Mouse (Mus musculus) embryonic facial prominence, embryonic 11.5 days (tissue): ENCODE measurements at regions not wholly inside any gene's neighbourhood (a gene's known extent, or its start where the extent isn't known, plus 50 kb on each side); places are given as distances from the start of the nearest gene placed in this dataset.

ENCODE experiments used
- ATAC-seq: fragments of 200-750 bp; cut with Nextera tagmentation; replicated peaks from 2 replicates; pipeline ENCODE4 v1.8.0; 2017; ENCODE audit warnings: low read depth; ENCODE audit not compliant: insufficient number of reproducible peaks, low FRiP score, low TSS enrichment
- DNase-seq: peaks from one replicate; pipeline ENCODE4 v3.0.0-alpha.2; 2015; ENCODE audit warnings: low spot score
- H3K27ac ChIP-seq: fragments of 300-500 bp; sonication (generic); replicated peaks from 2 replicates; pipeline ENCODE4 v1.5.1; 2014; ENCODE audit warnings: mild to moderate bottlenecking, low read depth, low read length, control low read depth
- H3K27me3 ChIP-seq: fragments of 300-500 bp; sonication (generic); 2 replicates; pipeline ENCODE4 v1.6.1; 2014; ENCODE audit warnings: mild to moderate bottlenecking, low read length, moderate library complexity, mixed read lengths; ENCODE audit not compliant: control insufficient read depth, insufficient read depth
- H3K36me3 ChIP-seq: fragments of 300-500 bp; sonication (generic); replicated peaks from 2 replicates; pipeline ENCODE4 v1.6.1; 2014; ENCODE audit warnings: low read depth, mild to moderate bottlenecking, low read length, moderate library complexity, mixed read lengths; ENCODE audit not compliant: control insufficient read depth, insufficient read depth
- H3K4me1 ChIP-seq: fragments of 300-500 bp; sonication (generic); 2 replicates; pipeline ENCODE4 v1.6.1; 2014; ENCODE audit warnings: low read length, mixed read lengths; ENCODE audit not compliant: control insufficient read depth, insufficient read depth
- H3K4me2 ChIP-seq: fragments of 300-500 bp; sonication (generic); 2 replicates; pipeline ENCODE4 v1.6.1; 2014; ENCODE audit warnings: low read depth, mild to moderate bottlenecking, control low read depth, low read length, moderate library complexity
- H3K4me3 ChIP-seq: fragments of 300-500 bp; sonication (generic); 2 replicates; pipeline ENCODE4 v1.5.1; 2014; ENCODE audit warnings: low read depth, low read length, control low read depth
- H3K9ac ChIP-seq: fragments of 300-500 bp; sonication (generic); replicated peaks from 2 replicates; pipeline ENCODE4 v1.6.1; 2014; ENCODE audit warnings: mild to moderate bottlenecking, control low read depth, low read length
- H3K9me3 ChIP-seq: fragments of 300-500 bp; sonication (generic); replicated peaks from 2 replicates; pipeline ENCODE4 v1.6.1; 2016; ENCODE audit warnings: mild to moderate bottlenecking, low read length, inconsistent platforms, mixed read lengths; ENCODE audit not compliant: control insufficient read depth
- WGBS: fragments of 180-500 bp; shearing (Covaris S2); extraction: QIAGEN DNeasy Blood & Tissue Kit; methylation state at CpG from one replicate; pipeline ENCODE4 v1.1.7; 2014; 5-methylcytosine and 5-hydroxymethylcytosine counted together

DNA sequence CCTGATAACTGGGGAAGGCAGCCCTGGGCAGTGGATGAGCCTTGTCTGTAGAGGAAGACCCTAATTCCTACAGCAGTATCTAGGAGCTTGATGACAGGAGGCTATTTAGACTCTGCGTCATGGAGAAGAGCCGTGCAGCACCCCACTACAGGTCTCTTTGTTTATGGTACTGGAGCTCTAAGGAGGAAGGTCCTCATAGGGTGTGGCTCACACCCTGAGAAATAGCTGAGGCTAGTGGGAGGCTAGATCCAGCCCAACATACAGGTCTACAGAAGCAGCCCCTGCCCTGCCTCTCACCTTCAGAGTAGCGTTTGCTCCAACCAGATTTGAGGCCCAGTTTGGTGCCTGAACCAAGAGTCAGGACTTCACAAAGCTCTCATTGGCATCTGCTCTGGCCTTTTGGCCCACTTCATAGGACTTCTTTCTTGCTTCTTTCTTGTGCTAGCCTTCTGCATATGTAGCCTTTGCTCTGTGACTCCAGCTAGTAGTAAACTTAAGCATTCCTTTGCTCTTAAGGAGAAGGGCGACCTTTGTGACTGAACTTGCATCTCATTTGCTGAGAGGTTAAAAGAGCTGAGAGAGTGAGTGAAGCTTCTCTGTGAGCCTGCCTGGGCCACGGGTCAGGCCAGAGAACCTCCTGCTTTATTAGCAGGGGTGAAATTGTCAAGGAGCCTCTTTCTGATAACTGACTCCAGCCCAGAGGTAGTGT, 967.2 kb downstream of the 4930447A16Rik start:
- Histone ChIP-seq H3K27me3 (no peaks in the 10 kb centered on the region), H3K27ac (no peak overlapping the region), H3K9me3 (no peaks in the 10 kb centered on the region), H3K9ac (no peak overlapping the region), H3K4me2 (no peak overlapping the region), H3K4me1 (no peaks in the 10 kb centered on the region), H3K4me3 (no peak overlapping the region), H3K36me3 (no peaks in the 10 kb centered on the region)
- no peak for ATAC-seq
- DNase-seq, result no peak
- 67% methylated on average over 5 of the region's 5 CpGs for WGBS

- H3K27ac ChIP-seq, result no peak overlapping the region
- DNase-seq, result no peak
- H3K36me3 ChIP-seq, result no peaks in the 10 kb centered on the region
- H3K4me2 ChIP-seq, result no peak overlapping the region
- 71% methylated on average over 4 of the region's 4 CpGs for WGBS
- H3K4me3 ChIP-seq, result no peak overlapping the region
- no peaks in the 10 kb centered on the region for H3K9me3 ChIP-seq
- H3K9ac ChIP-seq, result no peak overlapping the region
- H3K27me3 ChIP-seq, result no peaks in the 10 kb centered on the region
- no peaks in the 10 kb centered on the region for H3K4me1 ChIP-seq
- no peak for ATAC-seq
Measured at GRCm38 (mm10) chr15:38398852-38399251, 973.5 kb downstream of the 4930447A16Rik start.

DNA sequence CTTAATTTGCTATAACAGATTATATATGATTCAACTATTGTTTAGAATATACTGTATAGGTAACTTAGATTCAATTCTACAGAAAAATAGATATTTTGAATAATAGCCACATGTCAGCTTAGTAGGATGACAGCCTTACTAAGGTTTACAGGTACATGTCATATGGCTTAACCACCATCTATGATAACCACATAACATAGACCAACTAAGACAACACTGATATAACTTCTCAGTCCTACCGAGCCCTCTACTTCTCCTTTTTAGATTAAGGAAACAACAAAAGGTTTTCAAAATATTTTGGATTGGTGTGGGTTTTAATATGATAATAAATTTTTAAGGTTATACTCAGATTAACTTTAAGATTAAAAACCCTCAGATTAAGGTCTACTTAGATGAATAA, 977.4 kb downstream of the 4930447A16Rik start:
- Histone ChIP-seq H3K27ac (no peak overlapping the region), H3K9ac (no peak overlapping the region), H3K4me3 (no peak overlapping the region), H3K4me2 (no peak overlapping the region), H3K4me1 (no peaks in the 10 kb centered on the region; the same call in 1 of the 2 replicates), H3K36me3 (no peaks in the 10 kb centered on the region), H3K27me3 (no peaks in the 10 kb centered on the region), H3K9me3 (no peaks in the 10 kb centered on the region)
- WGBS, result 89% methylated on average over 1 of the region's 1 CpGs
- DNase-seq, result no peak
- no peak for ATAC-seq

GRCm38 (mm10) chr15:38403760-38404375, 978.5 kb downstream of the 4930447A16Rik start:
- H3K4me1 ChIP-seq, result no peaks in the 10 kb centered on the region; the same call in 1 of the 2 replicates
- 61% methylated on average over 6 of the region's 6 CpGs for WGBS
- no peak overlapping the region for H3K4me2 ChIP-seq
- H3K27ac ChIP-seq, result no peak overlapping the region
- no peak overlapping the region for H3K4me3 ChIP-seq
- H3K36me3 ChIP-seq, result no peaks in the 10 kb centered on the region
- no peaks in the 10 kb centered on the region for H3K9me3 ChIP-seq
- H3K27me3 ChIP-seq, result no peaks in the 10 kb centered on the region
- no peak overlapping the region for H3K9ac ChIP-seq
- ATAC-seq, result no peak
- DNase-seq, result no peak

- no peak for DNase-seq
- Histone ChIP-seq H3K4me2 (no peak overlapping the region), H3K9me3 (no peaks in the 10 kb centered on the region), H3K36me3 (no peaks in the 10 kb centered on the region), H3K27ac (no peak overlapping the region), H3K9ac (0 out of 2 replicates have a peak overlapping the region, but pooled peaks have one; percentile 43), H3K27me3 (no peaks in the 10 kb centered on the region), H3K4me3 (no peak overlapping the region), H3K4me1 (no peaks in the 10 kb centered on the region; the same call in 1 of the 2 replicates)
- ATAC-seq, result no peak
- 46% methylated on average over 13 of the region's 13 CpGs for whole genome bisulfite sequencing
Measured at GRCm38 (mm10) chr15:38406114-38406960, 981.0 kb downstream of the 4930447A16Rik start.

DNA sequence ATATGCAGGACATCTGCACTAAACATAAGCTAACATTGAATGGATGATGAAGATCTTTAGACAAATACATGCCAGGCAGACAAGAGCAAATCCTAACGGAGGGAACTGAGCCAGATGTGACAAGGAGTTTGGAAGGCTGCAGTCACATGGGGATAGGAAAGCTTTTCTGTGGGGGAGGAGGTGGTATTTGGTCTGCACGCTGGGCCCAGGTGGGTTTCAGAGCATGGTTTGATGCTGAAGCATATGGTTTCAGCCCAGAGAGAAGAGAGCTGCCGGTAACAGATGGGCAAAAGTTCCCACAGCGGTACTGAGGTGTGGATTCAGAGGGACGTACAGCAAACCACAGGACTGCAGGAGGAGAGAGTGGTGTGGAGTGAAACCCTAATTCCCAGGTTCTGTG, 982.1 kb downstream of the 4930447A16Rik start:
- Histone ChIP-seq H3K27ac (no peak overlapping the region), H3K9me3 (no peaks in the 10 kb centered on the region), H3K9ac (no peak overlapping the region), H3K4me1 (no peaks in the 10 kb centered on the region; the same call in 1 of the 2 replicates), H3K4me2 (no peak overlapping the region), H3K36me3 (no peaks in the 10 kb centered on the region), H3K4me3 (no peak overlapping the region), H3K27me3 (no peaks in the 10 kb centered on the region)
- no peak for DNase-seq
- 64% methylated on average over 5 of the region's 5 CpGs for WGBS
- ATAC-seq, result no peak

DNA sequence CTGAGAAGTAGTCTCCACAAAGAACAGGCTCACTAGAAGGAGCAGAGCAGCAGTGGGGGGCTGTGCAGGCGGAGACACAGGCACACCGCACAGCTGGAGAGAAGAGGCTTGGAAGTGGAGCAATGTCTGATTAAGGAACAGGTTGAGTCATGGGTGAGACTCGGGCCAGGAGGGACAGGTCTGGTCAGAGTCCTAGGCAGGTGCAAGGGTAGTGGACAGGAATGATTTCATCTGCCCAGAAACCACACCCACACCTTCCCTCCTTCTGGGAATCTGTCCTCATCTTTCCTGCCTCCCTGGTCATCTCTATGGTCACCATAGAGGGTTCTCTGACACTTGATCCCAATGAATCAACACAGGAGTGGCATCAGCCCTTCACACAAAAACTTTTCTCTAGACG, 983.8 kb downstream of the 4930447A16Rik start:
- H3K9ac ChIP-seq, result no peak overlapping the region
- DNase-seq, result no peak
- H3K4me3 ChIP-seq, result no peak overlapping the region
- H3K9me3 ChIP-seq, result no peaks in the 10 kb centered on the region
- no peaks in the 10 kb centered on the region; the same call in 1 of the 2 replicates for H3K4me1 ChIP-seq
- no peak overlapping the region for H3K4me2 ChIP-seq
- ATAC-seq, result no peak
- H3K27me3 ChIP-seq, result no peaks in the 10 kb centered on the region
- 76% methylated on average over 4 of the region's 4 CpGs for WGBS
- H3K36me3 ChIP-seq, result no peaks in the 10 kb centered on the region
- no peak overlapping the region for H3K27ac ChIP-seq
